Mouse (Mus musculus): ENCODE data around the gene Gpank1.

- TF ChIP-seq POLR2A (IDR thresholded peaks at IDR 0.05; ENCODE audit: low read depth, low read length): no peak
- no peak for TF ChIP-seq CTCF (IDR thresholded peaks at IDR 0.05; ENCODE audit: extremely low read depth, insufficient read depth, insufficient read length, insufficient replicate concordance)
Observed at GRCm38 (mm10) chr17:35106522-35106921, 14.7 kb upstream of the Gpank1 start.
